Mouse (Mus musculus): ENCODE measurements around the gene Lin7c.

DNA sequence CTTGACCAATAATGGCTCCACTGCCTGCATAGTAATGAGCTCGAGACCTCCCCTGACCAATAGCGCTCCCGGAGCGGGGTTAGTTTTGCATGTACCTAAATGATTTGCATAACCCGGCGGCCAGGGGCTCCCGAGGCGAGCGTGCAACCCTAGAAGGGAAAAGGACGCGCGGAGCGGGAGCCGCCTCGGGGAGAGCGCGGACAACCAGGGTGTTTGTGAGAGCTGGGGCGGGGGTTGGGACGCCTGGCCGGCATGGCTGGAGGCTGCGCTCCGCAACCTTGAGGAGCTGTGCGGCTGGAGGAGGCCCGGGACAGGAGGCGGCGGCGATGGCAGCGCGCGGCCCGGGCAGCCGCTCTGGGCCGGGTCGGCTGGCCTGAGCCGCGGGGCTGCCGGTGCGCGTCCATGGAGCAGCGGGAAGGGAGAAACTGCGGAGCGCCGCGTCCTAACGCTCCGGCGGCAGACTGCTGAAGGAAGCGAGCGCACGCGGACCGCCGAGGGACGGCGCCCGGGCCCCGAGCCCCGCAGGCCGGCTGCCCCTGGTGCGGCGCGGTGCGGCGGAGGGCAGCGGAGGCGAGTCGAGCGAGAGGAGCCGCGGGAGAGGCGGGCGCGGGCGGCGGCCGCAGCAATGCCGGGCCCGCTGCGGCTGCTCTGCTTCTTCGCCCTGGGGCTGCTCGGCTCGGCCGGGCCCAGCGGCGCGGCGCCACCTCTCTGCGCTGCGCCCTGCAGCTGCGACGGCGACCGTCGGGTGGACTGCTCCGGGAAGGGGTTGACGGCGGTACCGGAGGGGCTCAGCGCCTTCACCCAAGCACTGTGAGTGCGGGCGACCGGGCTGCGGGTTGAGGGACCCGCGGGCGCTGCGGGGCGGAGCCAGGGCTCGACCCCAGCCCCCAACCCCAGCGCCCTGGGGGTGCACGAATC is 27.1 kb downstream of the Lin7c start, which contains the start of gene Lgr4:
- TF ChIP-seq POLR2A (IDR thresholded peaks at IDR 0.05; ENCODE audit: low read depth, low read length) (no peak; the same call in 1 of the 2 replicates), CTCF (IDR thresholded peaks at IDR 0.05; ENCODE audit: extremely low read depth, insufficient read depth, insufficient read length, insufficient replicate concordance) (no peak)
